Mouse (Mus musculus) limb, embryonic 14.5 days (tissue): ENCODE data around the gene Gzmd. TPM values are rescaled to one million over a fixed set of nuclear protein-coding genes. Genes with fewer than 3 reads are reported as not detected.
"Not testable (repeated sequence)": the region's sequence is repeated elsewhere in the genome, so short reads cannot be mapped to it uniquely, and the experiment has no call there.

Source experiments
- ATAC-seq: fragments of 200-750 bp; cut with Nextera tagmentation; 2 replicates; pipeline ENCODE4 v1.8.0; 2017; ENCODE audit warnings: low read depth, moderate number of reproducible peaks, moderate TSS enrichment; ENCODE audit not compliant: low FRiP score
- DNase-seq: peaks from one replicate; pipeline ENCODE4 v3.0.0-alpha.2; 2015; ENCODE audit warnings: low spot score
- H3K27ac ChIP-seq: fragments of 300-500 bp; sonication (generic); replicated peaks from 2 replicates; pipeline ENCODE4 v1.5.1; 2014; ENCODE audit warnings: low read depth, mild to moderate bottlenecking, low read length, moderate library complexity, mixed read lengths
- H3K27me3 ChIP-seq: fragments of 300-500 bp; sonication (generic); 2 replicates; pipeline ENCODE4 v1.6.1; 2014; ENCODE audit warnings: low read length, mixed read lengths; ENCODE audit not compliant: control insufficient read depth, insufficient read depth
- H3K36me3 ChIP-seq: fragments of 300-500 bp; sonication (generic); 2 replicates; pipeline ENCODE4 v1.6.1; 2014; ENCODE audit warnings: mild to moderate bottlenecking, low read length, moderate library complexity, mixed read lengths; ENCODE audit not compliant: control insufficient read depth, insufficient read depth
- H3K4me1 ChIP-seq: fragments of 300-500 bp; sonication (generic); 2 replicates; pipeline ENCODE4 v1.6.1; 2014; ENCODE audit warnings: antibody characterized with exemption, low read length, mixed read lengths; ENCODE audit not compliant: control insufficient read depth, insufficient read depth
- H3K4me2 ChIP-seq: fragments of 300-500 bp; sonication (generic); replicated peaks from 2 replicates; pipeline ENCODE4 v1.6.1; 2014; ENCODE audit warnings: low read depth, mild to moderate bottlenecking, low read length, moderate library complexity; ENCODE audit not compliant: severe bottlenecking
- H3K4me3 ChIP-seq: fragments of 300-500 bp; sonication (generic); replicated peaks from 2 replicates; pipeline ENCODE4 v1.5.1; 2014; ENCODE audit warnings: low read length
- H3K9ac ChIP-seq: fragments of 300-500 bp; sonication (generic); 2 replicates; pipeline ENCODE4 v1.6.1; 2014; ENCODE audit warnings: mild to moderate bottlenecking, low read depth, low read length, moderate library complexity; ENCODE audit not compliant: severe bottlenecking
- H3K9me3 ChIP-seq: fragments of 300-500 bp; sonication (generic); 2 replicates; pipeline ENCODE4 v1.6.1; 2016; ENCODE audit warnings: low read length; ENCODE audit not compliant: control insufficient read depth
- POLR2A ChIP-seq: fragments of 200-500 bp; IDR thresholded peaks from 2 replicates; pipeline ENCODE4 v1.8.0; 2012; ENCODE audit warnings: inconsistent platforms, mild to moderate bottlenecking, moderate library complexity, borderline replicate concordance; ENCODE audit not compliant: insufficient read depth, insufficient read length; ENCODE audit errors: extremely low read depth
- WGBS: fragments of 180-500 bp; shearing (Covaris S2); extraction: QIAGEN DNeasy Blood & Tissue Kit; methylation state at CpG from one replicate; pipeline ENCODE4 v1.1.7; 2014; 5-methylcytosine and 5-hydroxymethylcytosine counted together
- polyA plus RNA-seq, 2 experiments: library from polyadenylated mRNA; depleted of rRNA in 1 of 2; stranded (reverse) in 1 of 2; unstranded in 1 of 2; fragments of >200 nt; fragmentation: Nextera tagmentation in 1 of 2; extraction: Ambion mirVana in 1 of 2; gene quantifications; 2 replicates each; pipeline versions ENCODE4 v1.2.1 to v1.2.3; 2012 to 2014

Gene Gzmd
- polyA plus RNA-seq, 2 experiments: 0.09 TPM; not detected in 1

- no peaks in the 10 kb centered on the region for H3K36me3 ChIP-seq
- H3K4me1 ChIP-seq: no peaks in the 10 kb centered on the region
- no peaks in the 10 kb centered on the region for H3K27me3 ChIP-seq
- TF ChIP-seq POLR2A: no peak
- no peaks in the 10 kb centered on the region for H3K9me3 ChIP-seq
- H3K27ac ChIP-seq: no peak within 1 kb of the TSS
- ATAC-seq: no peak
- no peak within 1 kb of the TSS for H3K4me2 ChIP-seq
- H3K9ac ChIP-seq: no peak within 1 kb of the TSS
- no peak for DNase-seq
- no peak within 1 kb of the TSS for H3K4me3 ChIP-seq
Measured at GRCm38 (mm10) chr14:56120525-56120924, 11.9 kb downstream of the Gzmd start, which contains the start of gene Gzme. Gzme (minus strand) TSS chr14:56120625.

GRCm38 (mm10) chr14:56115531-56116310 lies 16.7 kb downstream of the Gzmd start:
- H3K27me3 ChIP-seq, H3K9ac ChIP-seq, ATAC-seq, DNase-seq, H3K4me2 ChIP-seq, H3K36me3 ChIP-seq, H3K4me3 ChIP-seq, H3K9me3 ChIP-seq, H3K27ac ChIP-seq, H3K4me1 ChIP-seq: not testable (repeated sequence)
- 92% methylated on average over 33 of the region's 33 CpGs for WGBS

GRCm38 (mm10) chr14:56105447-56106180 lies 26.8 kb downstream of the Gzmd start:
- no peak for TF ChIP-seq POLR2A
- no peak for ATAC-seq
- no peak overlapping the region for H3K9ac ChIP-seq
- no peaks in the 10 kb centered on the region for H3K36me3 ChIP-seq
- H3K27ac ChIP-seq: no peak overlapping the region
- 80% methylated on average over 13 of the region's 13 CpGs for WGBS
- H3K4me3 ChIP-seq: no peak overlapping the region
- H3K9me3 ChIP-seq: no peaks in the 10 kb centered on the region
- H3K4me2 ChIP-seq: no peak overlapping the region
- no peak for DNase-seq
- no peaks in the 10 kb centered on the region for H3K4me1 ChIP-seq
- H3K27me3 ChIP-seq: no peaks in the 10 kb centered on the region

- Histone ChIP-seq H3K4me1 (no peaks in the 10 kb centered on the region), H3K4me3 (no peak overlapping the region), H3K27ac (no peak overlapping the region), H3K4me2 (no peak overlapping the region), H3K9me3 (no peaks in the 10 kb centered on the region), H3K9ac (no peak overlapping the region), H3K36me3 (no peaks in the 10 kb centered on the region), H3K27me3 (no peaks in the 10 kb centered on the region)
- no peak for DNase-seq
- ATAC-seq: no peak
- TF ChIP-seq POLR2A: no peak
- WGBS: 77% methylated on average over 5 of the region's 5 CpGs
Measured at GRCm38 (mm10) chr14:56105016-56105415, 27.4 kb downstream of the Gzmd start.

GRCm38 (mm10) chr14:56103452-56103851 lies 29.0 kb downstream of the Gzmd start:
- H3K9ac ChIP-seq: no peak overlapping the region
- H3K4me3 ChIP-seq: no peak overlapping the region
- no peak for DNase-seq
- H3K36me3 ChIP-seq: no peaks in the 10 kb centered on the region
- no peak for ATAC-seq
- H3K27ac ChIP-seq: no peak overlapping the region
- TF ChIP-seq POLR2A: no peak
- no peaks in the 10 kb centered on the region for H3K27me3 ChIP-seq
- WGBS: 70% methylated on average over 3 of the region's 3 CpGs
- no peak overlapping the region for H3K4me2 ChIP-seq
- no peaks in the 10 kb centered on the region for H3K4me1 ChIP-seq
- H3K9me3 ChIP-seq: no peaks in the 10 kb centered on the region
